Mouse (Mus musculus) forebrain, embryonic 10.5 days (tissue): Measurements from ENCODE around the gene Tcf12. TPM values are rescaled to one million over a fixed set of nuclear protein-coding genes. Genes with fewer than 3 reads are reported as not detected.

Source experiments
- DNase-seq: peaks from one replicate; pipeline ENCODE4 v3.0.0-alpha.2; 2017; ENCODE audit warnings: low spot score; ENCODE audit errors: extremely low spot score
- H3K27ac ChIP-seq: fragments of 300-500 bp; sonication (generic); 2 replicates; pipeline ENCODE4 v1.5.1; 2016; ENCODE audit warnings: mild to moderate bottlenecking
- H3K27me3 ChIP-seq: fragments of 300-500 bp; sonication (generic); 2 replicates; pipeline ENCODE4 v1.6.1; 2016; ENCODE audit warnings: mild to moderate bottlenecking; ENCODE audit not compliant: poor library complexity, severe bottlenecking
- H3K36me3 ChIP-seq: fragments of 300-500 bp; sonication (generic); replicated peaks from 2 replicates; pipeline ENCODE4 v1.6.1; 2016; ENCODE audit warnings: mild to moderate bottlenecking, moderate library complexity
- H3K4me1 ChIP-seq: fragments of 300-500 bp; sonication (generic); 2 replicates; pipeline ENCODE4 v1.6.1; 2016
- H3K4me3 ChIP-seq: fragments of 300-500 bp; sonication (generic); 2 replicates; pipeline ENCODE4 v1.5.1; 2016; ENCODE audit warnings: mild to moderate bottlenecking, moderate library complexity
- H3K9me3 ChIP-seq: fragments of 300-500 bp; sonication (generic); 2 replicates; pipeline ENCODE4 v1.6.1; 2016; ENCODE audit warnings: mild to moderate bottlenecking, moderate library complexity
- WGBS: fragments of 180-500 bp; shearing (Covaris S2); methylation state at CpG from one replicate; pipeline ENCODE4 v1.1.7; 2016; 5-methylcytosine and 5-hydroxymethylcytosine counted together
- polyA plus RNA-seq: library from polyadenylated mRNA; unstranded; fragments of >200 nt; fragmentation: Nextera tagmentation; extraction: Ambion mirVana; gene quantifications from 2 replicates; pipeline ENCODE4 v1.2.1, GENCODE M21; 2016

Gene Tcf12
- polyA plus RNA-seq, 1 experiment from 2014 or later, result 110 TPM

DNA sequence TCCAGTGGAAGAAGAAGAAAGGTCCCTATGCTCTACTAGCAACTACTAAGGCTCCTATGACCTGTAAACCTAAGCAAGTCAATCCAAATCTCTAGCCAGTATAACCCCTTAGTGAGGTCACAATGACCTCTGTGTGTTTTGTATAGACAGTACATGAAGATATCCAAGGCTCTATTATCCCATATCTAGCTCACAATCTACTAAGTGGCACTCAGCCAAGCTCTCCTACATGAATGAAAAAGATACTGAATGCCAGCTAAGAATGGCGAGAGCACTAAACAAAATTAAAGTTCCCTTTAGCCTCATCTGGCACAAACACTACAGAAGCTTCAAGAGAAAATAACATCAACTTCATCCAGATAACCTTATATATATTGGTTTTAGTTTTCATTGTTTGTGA, 103.0 kb downstream of the Tcf12 start:
- Histone ChIP-seq H3K27ac (no peak overlapping the region), H3K36me3 (peaks cover 5% of the 10 kb centered on the region), H3K27me3 (no peaks in the 10 kb centered on the region), H3K4me1 (no peaks in the 10 kb centered on the region), H3K4me3 (no peak overlapping the region), H3K9me3 (no peaks in the 10 kb centered on the region)
- WGBS, result 89% methylated on average over 1 of the region's 1 CpGs
- DNase-seq, result no peak

DNA sequence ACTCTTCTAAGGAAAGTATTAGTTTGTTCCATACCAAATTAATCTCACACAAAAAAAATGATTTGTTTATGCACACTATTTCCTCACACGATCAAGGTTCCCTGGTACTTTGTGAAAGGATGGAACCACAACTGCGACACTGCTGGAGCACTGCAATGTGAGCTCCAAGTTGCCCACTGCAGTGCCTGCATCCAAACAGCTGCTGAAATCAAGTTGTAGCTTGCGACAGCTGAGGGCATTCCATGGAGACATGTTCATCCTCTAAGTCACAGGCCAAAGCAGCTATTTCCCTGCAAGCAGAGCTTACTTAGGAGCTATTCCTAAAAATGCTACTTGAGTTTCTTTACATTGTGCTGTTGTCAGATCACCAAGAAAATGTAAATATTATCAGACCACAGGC, 120.5 kb downstream of the Tcf12 start:
- Histone ChIP-seq H3K36me3 (peaks cover 5% of the 10 kb centered on the region), H3K27ac (no peak overlapping the region), H3K27me3 (no peaks in the 10 kb centered on the region), H3K4me1 (peaks cover 10% of the 10 kb centered on the region; the same call in 1 of the 2 replicates), H3K4me3 (no peak overlapping the region), H3K9me3 (no peaks in the 10 kb centered on the region)
- 91% methylated on average over 3 of the region's 3 CpGs for WGBS
- no peak for DNase-seq

DNA sequence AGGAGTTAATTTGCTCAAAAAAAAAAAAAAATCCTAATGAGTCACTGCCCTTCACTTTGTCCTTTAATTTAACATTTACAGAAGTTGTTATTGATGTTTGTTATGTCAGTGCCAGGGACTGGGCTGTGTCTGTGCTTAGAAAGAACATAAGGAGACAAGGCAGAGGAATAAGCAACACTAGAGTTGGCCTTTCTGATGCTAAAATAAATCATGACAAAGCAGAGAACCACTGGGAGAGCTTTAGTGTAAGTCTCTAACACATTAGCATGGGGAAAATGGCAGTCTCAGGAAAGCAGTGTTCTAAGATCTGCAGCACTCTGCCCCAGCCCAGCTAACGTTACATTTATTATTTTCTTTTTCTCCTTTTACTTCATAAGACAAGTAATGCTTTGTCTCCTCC, 121.3 kb downstream of the Tcf12 start:
- peaks cover 10% of the 10 kb centered on the region; the same call in 1 of the 2 replicates for H3K4me1 ChIP-seq
- no peak overlapping the region for H3K27ac ChIP-seq
- H3K4me3 ChIP-seq, result no peak overlapping the region
- DNase-seq, result no peak
- WGBS, result 84% methylated on average over 1 of the region's 1 CpGs
- H3K27me3 ChIP-seq, result no peaks in the 10 kb centered on the region
- H3K9me3 ChIP-seq, result no peaks in the 10 kb centered on the region
- H3K36me3 ChIP-seq, result peaks cover under 1% of the 10 kb centered on the region

DNA sequence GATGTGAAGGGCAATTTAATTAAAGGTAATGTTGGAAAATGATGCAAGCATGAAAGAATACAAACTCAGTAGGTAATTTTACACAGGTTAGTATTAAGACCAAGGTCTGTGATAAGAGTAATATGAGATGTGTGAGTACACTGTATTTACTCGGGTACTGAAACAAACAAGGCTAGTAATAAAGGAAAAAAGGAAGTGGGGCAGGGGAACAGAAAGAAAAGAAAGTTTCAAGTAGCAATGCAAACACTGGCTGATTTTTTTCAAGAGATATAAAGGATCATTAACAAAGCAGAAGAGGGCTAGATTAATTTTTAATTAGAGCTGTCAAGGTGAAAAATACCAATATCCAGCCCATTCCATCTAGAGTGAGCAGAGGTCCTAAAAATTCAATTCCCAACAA, 122.0 kb downstream of the Tcf12 start:
- no peak for DNase-seq
- no peaks in the 10 kb centered on the region for H3K27me3 ChIP-seq

DNA sequence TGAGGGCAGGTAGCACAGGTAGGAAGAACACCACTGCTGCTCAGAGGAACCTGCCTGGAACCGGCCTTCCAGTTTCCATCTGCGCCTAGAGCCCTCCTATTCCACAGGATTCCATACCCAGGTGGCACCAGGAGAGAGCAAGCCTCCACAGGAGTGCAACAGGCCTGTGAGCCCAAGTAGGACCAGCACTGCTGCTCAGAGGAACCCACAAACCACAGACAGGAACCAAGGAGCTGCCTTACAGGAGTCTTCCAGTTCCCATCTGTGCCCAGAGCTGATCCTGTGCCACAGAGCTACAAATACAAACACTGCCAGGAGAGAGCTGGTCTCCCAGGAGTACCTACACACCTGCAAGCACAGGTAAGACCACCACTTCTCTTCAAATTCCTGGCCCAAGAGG, 125.0 kb downstream of the Tcf12 start:
- Histone ChIP-seq H3K27ac (no peak overlapping the region), H3K27me3 (no peaks in the 10 kb centered on the region)
- 97% methylated on average over 2 of the region's 2 CpGs for WGBS

More for the DNA sequence above, 122.0 kb downstream of the Tcf12 start:
- WGBS, result 88% methylated on average over 1 of the region's 1 CpGs
- Histone ChIP-seq H3K27ac (no peak overlapping the region), H3K9me3 (no peaks in the 10 kb centered on the region), H3K4me1 (peaks cover 10% of the 10 kb centered on the region; the same call in 1 of the 2 replicates), H3K4me3 (no peak overlapping the region), H3K36me3 (no peaks in the 10 kb centered on the region)

DNA sequence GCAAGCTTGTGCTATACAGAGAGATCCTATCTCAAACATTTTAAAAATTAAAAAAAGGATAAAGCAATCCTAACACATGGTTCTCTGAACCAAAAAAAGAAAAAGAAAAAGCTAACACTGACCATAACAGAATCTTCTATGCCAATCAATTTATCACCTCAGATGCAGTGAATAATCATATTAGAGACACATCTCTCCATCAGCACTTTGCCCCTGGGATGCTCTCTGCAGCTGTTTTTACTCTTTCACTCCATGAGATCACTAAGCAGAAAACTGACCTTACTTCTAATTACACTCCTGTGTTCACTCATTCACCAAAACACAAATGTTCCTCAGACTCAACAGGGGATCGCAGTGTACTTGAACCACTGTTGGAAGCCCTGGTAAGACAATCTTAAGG, 128.8 kb downstream of the Tcf12 start:
- Histone ChIP-seq H3K9me3 (no peaks in the 10 kb centered on the region), H3K36me3 (no peaks in the 10 kb centered on the region), H3K4me1 (peaks cover 18% of the 10 kb centered on the region), H3K4me3 (no peak overlapping the region), H3K27me3 (no peaks in the 10 kb centered on the region), H3K27ac (no peak overlapping the region)
- 94% methylated on average over 1 of the region's 1 CpGs for WGBS
- DNase-seq, result no peak

More for the DNA sequence above, 125.0 kb downstream of the Tcf12 start:
- Histone ChIP-seq H3K9me3 (no peaks in the 10 kb centered on the region), H3K36me3 (no peaks in the 10 kb centered on the region), H3K4me1 (peaks cover 12% of the 10 kb centered on the region; the same call in 1 of the 2 replicates), H3K4me3 (no peak overlapping the region)
- no peak for DNase-seq

DNA sequence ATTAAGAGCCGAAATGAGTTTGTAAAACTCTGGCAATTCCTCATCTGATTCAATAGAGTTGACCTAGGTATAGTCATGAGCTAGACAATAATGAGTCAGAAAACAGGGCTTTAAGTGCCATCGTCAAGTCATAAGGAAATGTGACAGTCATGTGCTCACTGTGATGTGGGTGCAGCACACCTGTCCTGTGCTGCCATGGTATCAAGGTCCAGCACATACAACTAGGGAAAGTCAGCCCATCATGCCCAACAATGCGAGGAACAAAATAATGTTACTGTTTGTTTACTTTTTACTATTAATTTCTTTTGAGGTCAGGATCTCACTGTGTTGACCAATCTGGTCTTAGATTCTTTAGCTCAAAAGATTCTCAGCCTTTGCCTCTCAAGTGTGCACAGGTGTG, 130.6 kb downstream of the Tcf12 start:
- Histone ChIP-seq H3K9me3 (no peaks in the 10 kb centered on the region), H3K27ac (no peak overlapping the region), H3K27me3 (no peaks in the 10 kb centered on the region), H3K4me3 (no peak overlapping the region), H3K36me3 (no peaks in the 10 kb centered on the region), H3K4me1 (peaks cover 29% of the 10 kb centered on the region)
- DNase-seq, result no peak
- 94% methylated on average over 3 of the region's 3 CpGs for WGBS

DNA sequence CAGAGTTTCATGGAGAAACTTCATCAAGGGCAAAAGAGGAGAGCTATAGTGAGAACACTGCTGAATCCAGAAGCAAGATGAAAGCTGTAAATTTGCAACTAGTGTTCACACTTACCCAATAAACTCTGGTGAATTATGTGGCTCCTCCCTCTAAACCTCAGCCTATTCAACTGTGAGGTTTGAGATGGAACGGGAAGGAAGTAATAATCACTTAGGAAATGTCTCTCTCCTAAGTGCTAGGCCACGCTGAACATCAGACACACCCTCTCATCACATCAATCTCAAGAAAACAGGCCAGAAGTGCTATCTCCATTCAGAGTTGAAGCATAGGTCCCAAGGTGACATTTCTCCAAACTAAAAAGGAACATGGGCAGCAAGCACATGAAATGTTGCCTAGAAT, 131.1 kb downstream of the Tcf12 start:
- Histone ChIP-seq H3K27ac (no peak overlapping the region), H3K36me3 (no peaks in the 10 kb centered on the region), H3K27me3 (no peaks in the 10 kb centered on the region), H3K9me3 (no peaks in the 10 kb centered on the region), H3K4me1 (peaks cover 34% of the 10 kb centered on the region), H3K4me3 (no peak overlapping the region)
- 82% methylated on average over 2 of the region's 2 CpGs for WGBS
- no peak for DNase-seq

DNA sequence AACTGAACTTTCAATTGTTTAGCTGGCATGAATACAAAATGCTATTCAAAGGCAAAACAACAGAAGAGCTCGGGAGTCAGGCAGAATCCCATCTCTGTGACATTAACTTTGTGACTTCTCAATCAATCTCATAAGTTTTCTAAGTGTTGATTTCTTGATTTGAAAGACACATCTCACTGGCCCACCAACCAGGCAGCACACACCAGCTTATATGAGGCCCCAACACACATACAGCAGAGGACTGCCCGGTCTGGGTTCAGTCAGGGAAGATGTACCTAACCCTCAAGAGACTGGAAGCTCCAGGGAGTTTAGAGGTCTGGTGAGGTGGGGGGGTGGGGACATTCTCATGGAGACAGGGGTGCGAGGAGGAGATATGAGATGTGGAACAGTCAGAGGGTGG, 132.8 kb downstream of the Tcf12 start:
- DNase-seq, result no peak
- Histone ChIP-seq H3K4me3 (no peak overlapping the region), H3K9me3 (no peaks in the 10 kb centered on the region), H3K4me1 (peaks cover 51% of the 10 kb centered on the region), H3K27me3 (no peaks in the 10 kb centered on the region), H3K36me3 (no peaks in the 10 kb centered on the region), H3K27ac (no peak overlapping the region)
- 78% methylated on average over 3 of the region's 3 CpGs for WGBS

DNA sequence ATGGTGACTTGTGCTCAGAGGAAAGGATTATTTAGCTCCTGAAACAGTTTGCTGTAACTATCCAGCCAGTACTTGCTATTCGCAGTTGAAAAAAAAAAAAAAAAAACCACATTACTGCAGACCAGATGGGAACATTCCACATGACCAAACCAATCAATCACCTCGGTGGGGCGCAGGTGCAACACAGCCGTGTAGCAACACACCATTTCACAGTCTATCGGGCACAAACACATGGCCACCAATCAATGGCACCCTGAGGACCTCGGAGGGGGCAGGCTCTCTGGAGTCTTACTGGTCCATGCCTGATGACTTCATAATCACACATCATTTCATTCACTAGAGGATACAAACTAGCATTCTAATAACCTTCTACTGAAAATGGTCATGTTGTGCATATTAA, 135.6 kb downstream of the Tcf12 start:
- peak; percentile 56 for DNase-seq
- H3K27ac ChIP-seq, result peak overlapping the region; percentile 69
- WGBS, result 32% methylated on average over 6 of the region's 6 CpGs

DNA sequence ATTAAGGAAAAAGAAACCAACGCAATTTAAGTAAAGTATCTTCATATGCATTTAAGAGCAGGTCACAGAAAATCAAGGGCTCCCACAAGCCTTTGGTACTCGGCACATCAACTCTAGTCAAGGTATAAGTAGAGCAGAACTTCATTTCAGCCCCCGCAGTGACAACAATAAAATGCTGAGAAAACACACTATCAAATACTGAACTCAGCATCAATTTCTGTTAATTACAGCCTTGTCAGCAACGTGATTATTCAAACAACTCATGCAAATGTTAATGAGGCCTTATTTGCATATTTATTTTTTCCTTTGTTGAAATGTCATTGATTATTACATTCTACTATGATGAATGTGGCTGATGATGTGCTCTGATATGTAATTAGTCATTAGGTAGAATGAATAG, 136.5 kb downstream of the Tcf12 start:
- no peak for DNase-seq
- WGBS, result 67% methylated on average over 4 of the region's 4 CpGs

More for the DNA sequence above, 135.6 kb downstream of the Tcf12 start:
- H3K9me3 ChIP-seq, result peaks cover 4% of the 10 kb centered on the region; the same call in 1 of the 2 replicates
- H3K4me3 ChIP-seq, result no peak overlapping the region
- H3K4me1 ChIP-seq, result peaks cover 46% of the 10 kb centered on the region
- H3K36me3 ChIP-seq, result peaks cover 9% of the 10 kb centered on the region
- no peaks in the 10 kb centered on the region for H3K27me3 ChIP-seq

DNA sequence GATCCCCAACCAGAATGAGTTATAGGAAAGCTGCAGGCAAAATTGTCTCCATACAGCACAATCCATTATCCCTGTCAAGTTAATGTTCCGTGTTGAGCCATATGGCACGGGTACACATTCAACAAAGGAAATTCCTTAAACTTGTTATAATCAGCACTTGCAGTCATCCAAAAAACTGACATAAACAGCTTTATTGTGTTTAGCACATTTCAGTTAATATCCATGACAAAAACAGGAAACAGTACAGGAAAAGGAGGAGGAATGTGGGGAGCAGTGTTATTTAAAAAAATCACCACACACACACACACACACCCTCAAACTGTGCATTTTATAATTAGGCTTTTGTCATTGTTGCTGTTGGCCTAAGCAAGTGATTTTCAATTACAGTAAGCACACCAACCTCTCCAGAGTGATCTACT, 137.1 kb downstream of the Tcf12 start:
- no peak for DNase-seq
- Histone ChIP-seq H3K4me1 (peaks cover 46% of the 10 kb centered on the region), H3K27ac (no peak overlapping the region), H3K27me3 (no peaks in the 10 kb centered on the region), H3K9me3 (peaks cover 4% of the 10 kb centered on the region; the same call in 1 of the 2 replicates), H3K36me3 (peaks cover 9% of the 10 kb centered on the region), H3K4me3 (no peak overlapping the region)
- WGBS, result 49% methylated on average over 2 of the region's 2 CpGs

More for the DNA sequence above, 136.5 kb downstream of the Tcf12 start:
- Histone ChIP-seq H3K9me3 (peaks cover 4% of the 10 kb centered on the region; the same call in 1 of the 2 replicates), H3K36me3 (peaks cover 9% of the 10 kb centered on the region), H3K4me1 (peaks cover 46% of the 10 kb centered on the region), H3K27ac (no peak overlapping the region), H3K27me3 (no peaks in the 10 kb centered on the region), H3K4me3 (no peak overlapping the region)

DNA sequence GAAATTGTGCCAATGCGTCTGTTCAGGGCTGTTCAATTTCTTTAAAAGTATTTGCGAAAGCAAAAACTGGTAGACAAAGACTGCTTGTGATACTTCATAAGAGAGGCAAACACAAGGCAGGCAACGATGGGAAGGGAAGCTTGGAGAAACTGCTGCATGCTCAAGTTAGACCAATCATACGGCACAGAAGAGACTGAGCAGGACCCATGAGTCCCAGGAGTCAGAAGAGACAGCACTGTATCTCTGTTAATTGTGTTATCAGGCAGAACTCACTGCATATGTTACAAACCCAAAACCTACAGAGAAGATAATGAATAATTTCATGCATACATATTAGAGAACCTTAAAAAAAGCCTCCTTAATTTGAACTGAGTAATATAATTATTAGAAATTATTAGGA, 147.6 kb downstream of the Tcf12 start:
- WGBS, result 91% methylated on average over 4 of the region's 4 CpGs
- Histone ChIP-seq H3K4me1 (peaks cover 14% of the 10 kb centered on the region), H3K27me3 (no peaks in the 10 kb centered on the region), H3K9me3 (no peaks in the 10 kb centered on the region), H3K4me3 (no peak overlapping the region), H3K36me3 (no peaks in the 10 kb centered on the region), H3K27ac (no peak overlapping the region)
- no peak for DNase-seq

DNA sequence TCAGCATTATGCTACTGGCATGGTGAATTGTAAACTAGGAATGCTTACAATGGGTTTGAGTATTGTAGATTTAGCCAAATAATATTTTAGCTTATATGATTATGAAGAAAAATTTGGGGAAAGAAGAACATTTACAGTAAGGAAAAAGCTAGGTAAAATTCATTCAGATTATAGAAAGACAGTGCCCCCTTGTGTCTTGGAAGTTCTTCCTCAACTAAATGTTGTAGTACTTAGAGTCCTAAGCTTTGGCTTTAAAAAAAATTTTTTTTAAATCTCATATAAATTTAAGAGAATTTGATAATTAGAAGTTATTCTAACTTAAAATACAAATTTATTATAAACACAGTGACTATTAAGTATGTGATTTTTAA, 151.7 kb downstream of the Tcf12 start:
- H3K9me3 ChIP-seq, result no peaks in the 10 kb centered on the region
- 0 out of 2 replicates have a peak, but pooled peaks cover 4% of the 10 kb centered on the region for H3K36me3 ChIP-seq
- 0 out of 2 replicates have a peak overlapping the region, but pooled peaks have one; percentile 16 for H3K27ac ChIP-seq
- no peak for DNase-seq
- no peaks in the 10 kb centered on the region for H3K27me3 ChIP-seq
- peaks cover 15% of the 10 kb centered on the region for H3K4me1 ChIP-seq
- H3K4me3 ChIP-seq, result no peak overlapping the region
